Mouse (Mus musculus) CH12.LX (cell line): ENCODE data around the gene Mrrf.

Experiments
- CTCF ChIP-seq, 2 experiments: IDR thresholded peaks in 1 of 2; conservative IDR thresholded peaks in 1 of 2; 2 replicates each; pipeline ENCODE4 v1.5.1; 2011 to 2012; ENCODE audit warnings: low read depth in 2 of 2, low read length in 2 of 2, improper control_type of control experiment in 1 of 2, inconsistent platforms in 1 of 2, mild to moderate bottlenecking in 1 of 2, moderate library complexity in 1 of 2
- ELF1 ChIP-seq: IDR thresholded peaks from 2 replicates; pipeline ENCODE4 v1.6.1; 2014; ENCODE audit warnings: low read depth, mild to moderate bottlenecking, inconsistent platforms, low read length, improper control_type of control experiment
- EP300 ChIP-seq: IDR thresholded peaks from 2 replicates; pipeline ENCODE4 v1.6.1; 2011; ENCODE audit warnings: low read length, improper control_type of control experiment
- MAX ChIP-seq: IDR thresholded peaks from 2 replicates; pipeline ENCODE4 v1.6.1; 2011; ENCODE audit warnings: low read length, improper control_type of control experiment
- MAZ ChIP-seq: IDR thresholded peaks from 2 replicates; pipeline ENCODE4 v1.6.1; 2012; ENCODE audit warnings: low read depth, mild to moderate bottlenecking, inconsistent platforms, low read length, improper control_type of control experiment, moderate library complexity
- MYC ChIP-seq: IDR thresholded peaks from 2 replicates; pipeline ENCODE4 v1.6.1; 2011; ENCODE audit warnings: low read depth, mild to moderate bottlenecking, improper control_type of control experiment, low read length
- POLR2A ChIP-seq: IDR thresholded peaks from 2 replicates; pipeline ENCODE4 v1.6.1; 2011; ENCODE audit warnings: low read depth, mild to moderate bottlenecking, improper control_type of control experiment, low read length
- USF2 ChIP-seq: conservative IDR thresholded peaks from 2 replicates; pipeline ENCODE4 v1.6.1; 2011; ENCODE audit warnings: low read depth, low read length, improper control_type of control experiment
- ZKSCAN1 ChIP-seq: IDR thresholded peaks from 2 replicates; pipeline ENCODE4 v1.6.1; 2012; ENCODE audit warnings: low read depth, inconsistent platforms, low read length, improper control_type of control experiment, borderline replicate concordance

DNA sequence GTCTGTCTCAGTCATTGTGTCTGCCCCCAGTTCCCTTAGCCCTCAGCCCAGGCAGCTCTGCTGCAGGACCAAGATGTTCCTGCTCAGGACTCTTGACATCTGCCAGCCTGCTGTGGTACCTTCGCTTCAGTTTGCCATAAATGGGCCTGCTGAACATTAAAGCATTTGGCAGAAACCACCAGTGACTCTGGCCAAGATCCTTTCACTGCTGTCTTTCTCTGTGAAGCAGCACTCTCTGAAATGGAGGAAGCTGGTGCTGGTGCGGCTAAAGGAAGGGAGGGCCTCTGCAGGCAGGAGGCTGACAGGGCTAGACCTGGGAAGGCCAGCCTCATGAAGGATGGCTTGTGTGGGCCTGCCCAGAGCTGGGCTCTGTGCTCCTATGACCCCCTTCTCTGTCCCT, 47.1 kb downstream of the Mrrf start:
- TF ChIP-seq CTCF (conservative IDR thresholded peaks at IDR 0.05 in 1 of 2, IDR thresholded peaks at IDR 0.05 in 1 of 2; ENCODE audit: low read depth in 2 of 2, low read length in 2 of 2) (no peak), MAZ (no peak), POLR2A (no peak), EP300 (no peak), ZKSCAN1 (no peak), ELF1 (no peak), USF2 (no peak), MYC (no peak), MAX (no peak)
